Mouse (Mus musculus) olfactory bulb, adult 2 months (tissue): ENCODE measurements around the gene Arhgap8.

ENCODE experiments used
- CTCF ChIP-seq: fragments of 200-500 bp; IDR thresholded peaks from 2 replicates; pipeline ENCODE4 v1.5.1; 2012; ENCODE audit warnings: low read depth, mild to moderate bottlenecking, low read length, moderate library complexity; ENCODE audit not compliant: insufficient read depth
- POLR2A ChIP-seq: fragments of 200-500 bp; IDR thresholded peaks from 2 replicates; pipeline ENCODE4 v1.6.1; 2012; ENCODE audit warnings: mild to moderate bottlenecking, low read depth, low read length, moderate library complexity; ENCODE audit not compliant: insufficient read depth

GRCm38 (mm10) chr15:84758493-84758892 lies 38.6 kb downstream of the Arhgap8 start:
- TF ChIP-seq POLR2A (no peak), CTCF (peak; percentile 79)
